Mouse (Mus musculus): Measurements from ENCODE around the gene Pdcd6ip.
"Not testable (repeated sequence)": the region's sequence is repeated elsewhere in the genome, so short reads cannot be mapped to it uniquely, and the experiment has no call there.

The Pdcd6ip gene

GRCm38 (mm10) chr9:113701441-113702160 lies 6.5 kb downstream of the Pdcd6ip start:
- DNase-seq (ENCODE audit: extremely low spot score) = no peak

- no peak for DNase-seq (ENCODE audit: extremely low spot score)
Measured at GRCm38 (mm10) chr9:113687461-113687860, 20.6 kb downstream of the Pdcd6ip start.

- no peak for DNase-seq (ENCODE audit: extremely low spot score)
Measured at GRCm38 (mm10) chr9:113673721-113674120, 34.3 kb downstream of the Pdcd6ip start.

GRCm38 (mm10) chr9:113672352-113672751 lies 35.7 kb downstream of the Pdcd6ip start:
- DNase-seq (ENCODE audit: extremely low spot score) = no peak

GRCm38 (mm10) chr9:113670857-113671106 lies 37.3 kb downstream of the Pdcd6ip start:
- DNase-seq (ENCODE audit: extremely low spot score) = no peak

- DNase-seq (ENCODE audit: extremely low spot score) = no peak
Measured at GRCm38 (mm10) chr9:113670105-113670856, 37.8 kb downstream of the Pdcd6ip start.

GRCm38 (mm10) chr9:113663476-113663875 lies 44.6 kb downstream of the Pdcd6ip start:
- no peak for DNase-seq (ENCODE audit: extremely low spot score)

GRCm38 (mm10) chr9:113657837-113658236 lies 50.2 kb downstream of the Pdcd6ip start:
- DNase-seq (ENCODE audit: extremely low spot score) = no peak

GRCm38 (mm10) chr9:113653571-113653970 lies 54.5 kb downstream of the Pdcd6ip start:
- DNase-seq (ENCODE audit: extremely low spot score) = no peak

GRCm38 (mm10) chr9:113650787-113651186 lies 57.3 kb downstream of the Pdcd6ip start:
- DNase-seq (ENCODE audit: extremely low spot score) = no peak

- DNase-seq (ENCODE audit: extremely low spot score) = not testable (repeated sequence)
Measured at GRCm38 (mm10) chr9:113649211-113649610, 58.8 kb downstream of the Pdcd6ip start.

- DNase-seq (ENCODE audit: extremely low spot score) = no peak
Measured at GRCm38 (mm10) chr9:113645837-113646169, 62.3 kb downstream of the Pdcd6ip start.

GRCm38 (mm10) chr9:113645153-113645836 lies 62.8 kb downstream of the Pdcd6ip start:
- peak; percentile 66 for DNase-seq (ENCODE audit: extremely low spot score)

GRCm38 (mm10) chr9:113644701-113645100 lies 63.4 kb downstream of the Pdcd6ip start:
- DNase-seq (ENCODE audit: extremely low spot score) = no peak

GRCm38 (mm10) chr9:113644076-113644475 lies 64.0 kb downstream of the Pdcd6ip start:
- DNase-seq (ENCODE audit: extremely low spot score) = no peak

- no peak for DNase-seq (ENCODE audit: extremely low spot score)
Measured at GRCm38 (mm10) chr9:113643669-113644068, 64.4 kb downstream of the Pdcd6ip start.

GRCm38 (mm10) chr9:113634986-113635385 lies 73.1 kb downstream of the Pdcd6ip start:
- no peak for DNase-seq (ENCODE audit: extremely low spot score)

GRCm38 (mm10) chr9:113633168-113633744 lies 74.8 kb downstream of the Pdcd6ip start:
- DNase-seq (ENCODE audit: extremely low spot score) = no peak

- DNase-seq (ENCODE audit: extremely low spot score) = no peak
Measured at GRCm38 (mm10) chr9:113632350-113633043, 75.6 kb downstream of the Pdcd6ip start.

- peak; percentile 58 for DNase-seq (ENCODE audit: extremely low spot score)
Measured at GRCm38 (mm10) chr9:113629632-113630031, 78.4 kb downstream of the Pdcd6ip start.

- no peak for DNase-seq (ENCODE audit: extremely low spot score)
Measured at GRCm38 (mm10) chr9:113629191-113629590, 78.9 kb downstream of the Pdcd6ip start.

GRCm38 (mm10) chr9:113628780-113629179 lies 79.3 kb downstream of the Pdcd6ip start:
- DNase-seq (ENCODE audit: extremely low spot score) = no peak

Data from embryo, embryonic 9.5 days (tissue).